Comparison of ENCODE assay signal across 26 mouse cellular contexts in genomic region chr1:175290072-175290471, GRCm38 (mm10).
"Had no signal": no experiment of that assay in that cellular context is flagged by ENCODE, and none has a peak within 500 bp of the region (broad histone marks: within the 10 kb centered on the region; RNA-seq: fewer than 3 reads in every experiment).

No protein-coding gene starts in this region.

- H3K4me1 ChIP-seq: heart, embryonic 13.5 days; heart, embryonic 15.5 days; hindbrain, embryonic 13.5 days; hindbrain, embryonic 15.5 days; limb, embryonic 13.5 days; limb, embryonic 15.5 days; liver, embryonic 12.5 days had no signal

- H3K9me3 ChIP-seq: heart, embryonic 13.5 days; heart, embryonic 15.5 days; hindbrain, embryonic 13.5 days; hindbrain, embryonic 15.5 days; limb, embryonic 13.5 days; limb, embryonic 15.5 days; liver, embryonic 12.5 days had no signal

- H3K27me3 ChIP-seq: heart, embryonic 13.5 days; heart, embryonic 15.5 days; hindbrain, embryonic 13.5 days; hindbrain, embryonic 15.5 days; limb, embryonic 13.5 days; limb, embryonic 15.5 days; liver, embryonic 12.5 days had no signal

- H3K36me3 ChIP-seq: heart, embryonic 13.5 days; heart, embryonic 15.5 days; hindbrain, embryonic 13.5 days; hindbrain, embryonic 15.5 days; limb, embryonic 13.5 days; limb, embryonic 15.5 days; liver, embryonic 12.5 days had no signal

- H3K9ac ChIP-seq: heart, embryonic 13.5 days; heart, embryonic 15.5 days; hindbrain, embryonic 13.5 days; hindbrain, embryonic 15.5 days; limb, embryonic 13.5 days; limb, embryonic 15.5 days; liver, embryonic 12.5 days; liver, embryonic 14.5 days had no signal

- ATAC-seq: hindbrain, postnatal 0 days; intestine, embryonic 16.5 days; liver, embryonic 12.5 days had no signal

- H3K27ac ChIP-seq: heart, adult 2 months; heart, embryonic 13.5 days; heart, embryonic 15.5 days; hindbrain, embryonic 13.5 days; hindbrain, embryonic 15.5 days; hindbrain, postnatal 0 days; layer of hippocampus, adult 2 months; limb, embryonic 13.5 days; limb, embryonic 15.5 days; liver, embryonic 12.5 days; liver, embryonic 14.5 days had no signal

- DNase-seq: gastrocnemius, postnatal 14 days; gastrocnemius, postnatal 36 days; heart, adult 11 months; heart, adult 2 months; heart, postnatal 14 days; heart, postnatal 36 days; kidney, adult 11 months; kidney, adult 2 months; kidney, adult 9 months; kidney, postnatal 10 days; kidney, postnatal 25 days; kidney, postnatal 4 days; layer of hippocampus, postnatal 36 days; left cerebral cortex, postnatal 4 days had no signal

- H3K4me3 ChIP-seq: heart, adult 2 months; heart, embryonic 13.5 days; heart, embryonic 15.5 days; hindbrain, embryonic 13.5 days; hindbrain, embryonic 15.5 days; layer of hippocampus, adult 2 months; limb, embryonic 13.5 days; limb, embryonic 15.5 days; liver, embryonic 12.5 days had no signal

- H3K4me2 ChIP-seq: heart, embryonic 11.5 days; heart, embryonic 13.5 days; heart, embryonic 15.5 days; hindbrain, embryonic 13.5 days; hindbrain, embryonic 15.5 days; limb, embryonic 13.5 days; limb, embryonic 15.5 days; liver, embryonic 12.5 days had no signal
